Mouse (Mus musculus) cortical plate, adult 2 months (tissue): ENCODE data around the gene Srd5a1.

Source experiments
- CTCF ChIP-seq: fragments of 200-500 bp; IDR thresholded peaks from 2 replicates; pipeline ENCODE4 v1.5.1; 2011; ENCODE audit warnings: mild to moderate bottlenecking, control low read depth, low read length; ENCODE audit not compliant: insufficient read depth; ENCODE audit errors: extremely low read depth
- POLR2A ChIP-seq: fragments of 200-500 bp; IDR thresholded peaks from 2 replicates; pipeline ENCODE4 v1.6.1; 2011; ENCODE audit warnings: mild to moderate bottlenecking, low read length, control low read depth; ENCODE audit not compliant: insufficient read depth; ENCODE audit errors: extremely low read depth

- TF ChIP-seq POLR2A = no peak
- TF ChIP-seq CTCF = no peak
These were observed 33.4 kb upstream of the Srd5a1 start for GRCm38 (mm10) chr13:69644427-69645166.
